Mouse (Mus musculus) thymus, postnatal 0 days (tissue): ENCODE data around the gene Tmem88b. TPM values are rescaled to one million over a fixed set of nuclear protein-coding genes. Genes with fewer than 3 reads are reported as not detected.

Experiments
- microRNA-seq: library from miRNA; unstranded; fragments of <30 nt; microRNA quantifications from one replicate; pipeline ENCODE4, GENCODE M21; 2016; ENCODE audit warnings: borderline number of aligned reads
- polyA plus RNA-seq: library from polyadenylated mRNA; unstranded; fragments of >200 nt; fragmentation: Nextera tagmentation; extraction: Ambion mirVana; gene quantifications from 2 replicates; pipeline ENCODE4 v1.2.1, GENCODE M21; 2015

Gene Tmem88b
- polyA plus RNA-seq, 1 experiment from 2014 or later: 0.21 TPM

Small RNAs within 50 kb of the gene (microRNA-seq; reads per million reads assigned to microRNA genes)
- not detected for gene Gm27743

Other genes with a start within 250 kb of the Tmem88b start
- 85.1 and 92.5 TPM in 2 replicates for gene Nadk, start 223.5 kb downstream of the Tmem88b start, polyA plus RNA-seq
- gene Slc35e2, start 184.5 kb downstream of the Tmem88b start, polyA plus RNA-seq: 6.3 and 7.5 TPM in 2 replicates
- 65.7 and 76.3 TPM in 2 replicates for gene Cdk11b, start 161.0 kb downstream of the Tmem88b start, polyA plus RNA-seq
- gene Gm10563, start 140.5 kb downstream of the Tmem88b start, polyA plus RNA-seq: not detected in 2 replicates
- gene Mmp23, start 132.5 kb downstream of the Tmem88b start, polyA plus RNA-seq: 7.5 and 8.3 TPM in 2 replicates
- gene Mib2, start 116.7 kb downstream of the Tmem88b start, polyA plus RNA-seq: 14.2 and 14.4 TPM in 2 replicates
- 4.4 and 5.2 TPM in 2 replicates for gene Fndc10, start 91.5 kb downstream of the Tmem88b start, polyA plus RNA-seq
- gene Ssu72, start 81.1 kb downstream of the Tmem88b start, polyA plus RNA-seq: 194 and 202 TPM in 2 replicates
- 1.1 and 1.4 TPM in 2 replicates for gene Tmem240, start 51.1 kb downstream of the Tmem88b start, polyA plus RNA-seq
- 61.6 and 63.9 TPM in 2 replicates for gene Atad3a, start 24.8 kb downstream of the Tmem88b start, polyA plus RNA-seq
- 8.6 and 9.0 TPM in 2 replicates for gene Vwa1, start 11.2 kb downstream of the Tmem88b start, polyA plus RNA-seq
- 0.23 and 0.42 TPM in 2 replicates for gene Ankrd65, start 4.6 kb upstream of the Tmem88b start, polyA plus RNA-seq
- gene Mrpl20, start 17.0 kb upstream of the Tmem88b start, polyA plus RNA-seq: 283 and 286 TPM in 2 replicates
- 139 and 162 TPM in 2 replicates for gene Ccnl2, start 26.6 kb upstream of the Tmem88b start, polyA plus RNA-seq
- gene Aurkaip1, start 45.4 kb upstream of the Tmem88b start, polyA plus RNA-seq: 187 and 198 TPM in 2 replicates
- 15.1 and 18.1 TPM in 2 replicates for gene Mxra8, start 53.8 kb upstream of the Tmem88b start, polyA plus RNA-seq
- gene Dvl1, start 61.5 kb upstream of the Tmem88b start, polyA plus RNA-seq: 5.7 and 7.6 TPM in 2 replicates
- gene Tas1r3, start 77.5 kb upstream of the Tmem88b start, polyA plus RNA-seq: 0.16 and 0.28 TPM in 2 replicates
- 9.4 and 11.4 TPM in 2 replicates for gene Cptp, start 83.6 kb upstream of the Tmem88b start, polyA plus RNA-seq
- 84.9 and 92.2 TPM in 2 replicates for gene Ints11, start 83.7 kb upstream of the Tmem88b start, polyA plus RNA-seq
- 39.9 and 42.5 TPM in 2 replicates for gene Pusl1, start 105.9 kb upstream of the Tmem88b start, polyA plus RNA-seq
- gene Acap3, start 105.9 kb upstream of the Tmem88b start, polyA plus RNA-seq: 9.7 and 11.6 TPM in 2 replicates
- gene Ube2j2, start 158.0 kb upstream of the Tmem88b start, polyA plus RNA-seq: 117 and 128 TPM in 2 replicates
- gene C1qtnf12, start 176.4 kb upstream of the Tmem88b start, polyA plus RNA-seq: 14.9 and 19.3 TPM in 2 replicates
- 8.4 and 10.7 TPM in 2 replicates for gene B3galt6, start 206.8 kb upstream of the Tmem88b start, polyA plus RNA-seq
- gene Sdf4, start 207.0 kb upstream of the Tmem88b start, polyA plus RNA-seq: 187 and 194 TPM in 2 replicates
- 7.9 and 9.5 TPM in 2 replicates for gene Tnfrsf4, start 228.0 kb upstream of the Tmem88b start, polyA plus RNA-seq
- 13.9 and 14.8 TPM in 2 replicates for gene Tnfrsf18, start 240.3 kb upstream of the Tmem88b start, polyA plus RNA-seq